Mouse (Mus musculus) limb, embryonic 15.5 days (tissue): ENCODE data around the gene Faah. TPM values are rescaled to one million over a fixed set of nuclear protein-coding genes. Genes with fewer than 3 reads are reported as not detected.

ENCODE experiments used
- polyA plus RNA-seq: library from polyadenylated mRNA; unstranded; fragments of >200 nt; fragmentation: Nextera tagmentation; extraction: Ambion mirVana; gene quantifications from 2 replicates; pipeline ENCODE4 v1.2.1, GENCODE M21; 2015

The Faah gene
- polyA plus RNA-seq, 1 experiment from 2014 or later: 3.6 TPM

Other genes starting within 250 kb of the Faah start
- gene Tex38, start 236.9 kb downstream of the Faah start, polyA plus RNA-seq: 0.22 and 0.26 TPM in 2 replicates
- 44.1 and 50.6 TPM in 2 replicates for gene Atpaf1, start 233.1 kb downstream of the Faah start, polyA plus RNA-seq
- gene Mob3c, start 189.8 kb downstream of the Faah start, polyA plus RNA-seq: 14.0 and 14.1 TPM in 2 replicates
- gene Mknk1, start 178.7 kb downstream of the Faah start, polyA plus RNA-seq: 31.8 and 32.7 TPM in 2 replicates
- not detected in 2 replicates for gene Kncn, start 133.5 kb downstream of the Faah start, polyA plus RNA-seq
- gene 6430628N08Rik, start 127.3 kb downstream of the Faah start, polyA plus RNA-seq: not detected in 2 replicates
- gene Dmbx1, start 78.0 kb downstream of the Faah start, polyA plus RNA-seq: 0.04 TPM in 1 of 2 replicates, not detected in the other
- gene Nsun4, start 36.0 kb upstream of the Faah start, polyA plus RNA-seq: 16.1 and 20.4 TPM in 2 replicates
- 456 and 471 TPM in 2 replicates for gene Uqcrh, start 57.1 kb upstream of the Faah start, polyA plus RNA-seq
- 78.4 and 81.8 TPM in 2 replicates for gene Lrrc41, start 57.3 kb upstream of the Faah start, polyA plus RNA-seq
- gene Rad54l, start 105.8 kb upstream of the Faah start, polyA plus RNA-seq: 22.9 and 23.1 TPM in 2 replicates
- 56.6 and 59.7 TPM in 2 replicates for gene Pomgnt1, start 105.9 kb upstream of the Faah start, polyA plus RNA-seq
- 2.5 and 2.8 TPM in 2 replicates for gene Lurap1, start 133.4 kb upstream of the Faah start, polyA plus RNA-seq
- 0.12 TPM in 1 of 2 replicates, not detected in the other for gene Tspan1, start 149.7 kb upstream of the Faah start, polyA plus RNA-seq
- gene 1700042G07Rik, start 155.4 kb upstream of the Faah start, polyA plus RNA-seq: not detected in 2 replicates
- not detected in 2 replicates for gene Gm49337, start 155.5 kb upstream of the Faah start, polyA plus RNA-seq
- gene Pik3r3, start 203.7 kb upstream of the Faah start, polyA plus RNA-seq: 10.2 and 11.8 TPM in 2 replicates